Mouse (Mus musculus): Measurements from ENCODE around the gene Zfp982.
"Not testable (repeated sequence)": the region's sequence is repeated elsewhere in the genome, so short reads cannot be mapped to it uniquely, and the experiment has no call there.

Zfp982 gene

GRCm38 (mm10) chr4:147492117-147492516 lies at the start of gene Zfp982:
Zfp982 (plus strand) TSS chr4:147492417.
- in situ Hi-C loops (cut with MboI, MseI) = not testable (repeated sequence)

DNA sequence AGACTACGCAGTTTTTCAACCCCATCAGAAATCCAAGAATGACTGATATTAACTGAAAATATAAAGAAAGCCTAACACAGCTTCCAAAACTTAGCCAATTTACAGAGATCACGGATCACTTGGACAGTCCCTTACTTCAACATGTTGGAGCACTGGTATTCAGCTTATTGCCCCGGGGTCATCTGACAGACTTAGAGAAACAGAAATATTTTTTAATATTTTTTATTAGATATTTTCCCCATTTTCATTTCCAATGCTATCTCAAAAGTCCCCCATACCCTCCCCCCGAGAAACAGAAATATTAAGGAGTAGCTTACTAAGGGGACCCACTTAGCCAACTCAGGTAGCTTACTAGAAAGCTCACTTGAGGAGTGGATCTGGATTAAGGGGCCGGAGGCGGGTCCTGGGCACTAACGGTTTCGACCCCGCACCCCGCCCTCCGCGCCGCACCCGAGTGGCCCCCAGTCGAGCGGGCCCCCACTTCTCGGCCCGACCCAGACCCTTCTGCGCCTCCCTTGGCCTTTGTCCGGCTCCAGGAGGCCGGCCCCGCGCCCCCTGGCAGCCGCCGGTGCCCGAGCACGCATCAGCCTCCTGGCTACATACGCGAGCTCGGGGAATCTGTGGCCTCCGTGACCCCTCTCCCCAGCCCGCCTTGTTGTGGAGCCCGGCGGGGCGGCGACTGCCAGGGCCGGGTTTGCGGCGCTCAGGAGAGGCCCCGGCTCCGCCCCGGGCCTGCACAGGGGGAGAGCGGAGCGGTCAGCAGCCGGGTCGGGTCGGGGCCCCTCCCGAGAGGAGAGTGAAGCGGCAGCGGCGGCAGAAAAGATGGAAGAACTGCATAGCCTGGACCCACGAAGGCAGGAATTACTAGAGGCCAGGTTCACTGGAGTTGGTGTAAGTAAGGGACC lies 49.3 kb upstream of the Zfp982 start:
- in situ Hi-C loops (cut with MboI, MseI) = not testable (repeated sequence)

GRCm38 (mm10) chr4:147443554-147443927 lies 48.7 kb upstream of the Zfp982 start:
- in situ Hi-C loops (cut with MboI, MseI) = not testable (repeated sequence)

- in situ Hi-C loops (cut with MboI, MseI) = not testable (repeated sequence)
Observed at GRCm38 (mm10) chr4:147445371-147445770, 46.8 kb upstream of the Zfp982 start.

DNA sequence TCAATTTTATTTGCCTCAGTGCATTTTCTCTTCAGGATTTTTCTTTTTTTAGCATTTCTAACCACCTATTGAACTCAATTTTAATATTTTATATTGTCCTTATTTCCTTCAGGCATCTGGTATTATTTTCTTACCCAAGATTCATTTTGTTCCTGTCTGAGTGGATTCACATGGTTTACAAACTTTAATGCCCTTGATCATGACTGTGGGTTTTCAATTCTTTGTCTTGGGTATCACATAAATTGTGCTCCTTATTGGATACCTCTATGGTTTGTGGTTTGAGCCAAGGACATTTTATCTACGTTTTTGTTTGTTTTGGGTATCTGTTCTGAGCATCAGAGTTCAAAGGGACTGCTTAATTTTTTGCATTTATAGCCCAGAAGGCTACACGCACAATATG lies 43.9 kb upstream of the Zfp982 start:
- in situ Hi-C loops (cut with MboI, MseI) = no loop called here

GRCm38 (mm10) chr4:147449099-147449581 lies 43.1 kb upstream of the Zfp982 start:
- in situ Hi-C loops (cut with MboI, MseI) = no loop called here

- in situ Hi-C loops (cut with MboI, MseI) = loop anchor here (5.0 kb wide), 1 partner anchor 1178 kb away; no protein-coding TSS in a partner anchor
Observed at GRCm38 (mm10) chr4:147449986-147450385, 42.2 kb upstream of the Zfp982 start.

GRCm38 (mm10) chr4:147467207-147467606 lies 25.0 kb upstream of the Zfp982 start:
- in situ Hi-C loops (cut with MboI, MseI) = not testable (repeated sequence)

DNA sequence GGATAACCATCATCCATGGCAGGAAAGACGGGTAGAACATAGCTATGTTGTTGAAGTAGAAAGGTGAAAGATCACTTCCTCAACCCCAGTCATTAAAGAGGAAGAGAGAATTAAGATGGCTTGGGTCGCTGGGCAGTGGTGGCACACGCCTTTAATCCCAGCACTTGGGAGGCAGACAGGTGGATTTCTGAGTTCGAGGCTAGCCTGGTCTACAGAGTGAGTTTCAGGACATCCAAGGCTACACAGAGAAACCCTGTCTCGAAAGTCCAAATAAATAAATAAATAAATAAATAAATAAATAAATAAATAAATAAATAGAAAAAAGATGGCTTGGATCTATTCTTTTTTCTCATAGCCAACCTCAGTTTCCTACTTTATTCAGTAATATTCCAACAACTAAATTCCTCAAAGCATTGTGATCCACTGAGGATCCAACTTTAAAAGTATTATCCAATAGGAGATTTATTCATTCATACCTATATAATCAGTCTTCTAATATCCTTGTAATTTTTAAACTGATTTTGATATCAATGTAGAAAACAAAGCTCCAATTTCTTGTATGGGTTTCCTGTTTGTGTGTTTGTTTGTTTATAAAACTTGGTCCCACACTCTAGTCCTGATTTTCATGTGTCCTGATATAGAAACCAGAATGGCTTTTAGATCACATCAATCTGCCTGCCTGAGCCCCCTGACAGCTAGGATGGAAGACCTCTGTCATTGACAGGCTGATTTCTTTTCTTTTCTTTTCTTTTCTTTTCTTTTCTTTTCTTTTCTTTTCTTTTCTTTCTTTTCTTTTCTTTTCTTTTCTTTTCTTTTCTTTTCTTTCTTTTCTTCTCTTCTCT lies 6.8 kb downstream of the Zfp982 start:
- in situ Hi-C loops (cut with MboI, MseI) = loop anchor here (5.0 kb wide), 1 partner anchor 1972 kb away; no protein-coding TSS in a partner anchor

DNA sequence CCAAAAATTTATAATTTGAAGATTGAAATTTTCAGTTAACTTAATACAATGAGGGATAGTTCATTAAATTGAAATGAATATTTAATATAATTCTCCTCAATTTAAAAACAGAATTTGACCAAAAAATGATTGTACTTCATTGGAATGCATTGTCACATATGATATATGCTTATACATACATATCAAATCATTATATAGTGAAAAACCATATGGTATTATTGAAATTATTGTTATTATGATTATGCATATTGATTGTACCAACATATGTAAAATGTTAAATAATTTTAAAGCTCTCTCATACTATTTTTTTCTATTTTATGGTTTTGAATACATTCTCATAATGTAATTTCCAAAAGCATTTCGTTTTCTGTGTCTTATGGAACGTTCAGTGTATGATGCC lies 17.0 kb downstream of the Zfp982 start:
- in situ Hi-C loops (cut with MboI, MseI) = loop anchor here (10.0 to 25.0 kb wide), 2 partner anchors 524 to 1647 kb away; partner anchors contain the start of gene Zfp986

- in situ Hi-C loops (cut with MboI, MseI) = loop anchor here (5.0 to 25.0 kb wide), 5 partner anchors 68 to 1962 kb away; partner anchors contain the start of gene Zfp986
Observed at GRCm38 (mm10) chr4:147518981-147519380, 26.8 kb downstream of the Zfp982 start.

DNA sequence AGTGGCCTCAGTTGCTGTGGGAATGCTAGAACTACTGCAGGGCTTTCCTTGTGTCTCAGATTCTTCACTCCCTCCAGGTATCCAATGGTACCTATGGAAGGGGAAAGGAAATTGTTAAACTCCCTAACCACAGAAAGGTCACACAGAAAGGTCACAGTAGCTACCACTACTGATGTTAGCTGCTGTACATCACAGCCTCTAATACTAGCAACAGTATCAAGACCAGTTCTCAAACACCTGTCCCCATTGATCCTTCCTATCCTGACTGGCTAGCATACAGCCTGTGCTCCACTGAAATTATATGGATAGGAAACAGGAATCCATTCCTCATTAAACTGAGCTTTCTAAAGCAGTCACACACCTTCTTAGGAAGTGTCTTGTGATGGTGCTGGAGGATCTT lies 27.9 kb downstream of the Zfp982 start:
- in situ Hi-C loops (cut with MboI, MseI) = loop anchor here (25.0 kb wide), 1 partner anchor 1658 kb away; the partner anchor contains the start of gene Zfp986

GRCm38 (mm10) chr4:147525125-147525524 lies 32.9 kb downstream of the Zfp982 start:
- in situ Hi-C loops (cut with MboI, MseI) = no loop called here

GRCm38 (mm10) chr4:147530366-147530765 lies 38.1 kb downstream of the Zfp982 start:
- in situ Hi-C loops (cut with MboI, MseI) = no loop called here

DNA sequence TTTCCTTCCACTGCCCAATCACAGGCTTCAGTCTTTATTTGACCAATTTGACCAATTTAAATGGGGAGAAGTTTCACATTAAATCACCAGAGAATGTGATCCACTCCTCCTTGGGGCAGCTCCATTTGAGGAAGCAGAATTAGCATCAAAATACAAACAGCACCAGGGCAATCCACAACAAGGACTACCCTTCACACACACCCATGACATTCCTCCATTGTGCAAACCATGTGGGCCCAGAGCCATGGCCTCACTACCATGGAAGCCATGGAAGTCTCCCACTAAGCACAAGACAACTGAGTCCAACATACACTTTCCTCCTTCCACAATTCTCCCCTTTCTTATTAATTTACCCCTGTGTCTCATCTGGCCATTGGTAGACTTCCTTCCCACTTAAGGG lies 43.7 kb downstream of the Zfp982 start:
- in situ Hi-C loops (cut with MboI, MseI) = not testable (repeated sequence)

GRCm38 (mm10) chr4:147537702-147538101 lies 45.5 kb downstream of the Zfp982 start:
- in situ Hi-C loops (cut with MboI, MseI) = no loop called here

GRCm38 (mm10) chr4:147539918-147540317 lies 47.7 kb downstream of the Zfp982 start, which contains the start of gene Gm16503:
Gm16503 (plus strand) TSS chr4:147540218.
- in situ Hi-C loops (cut with MboI, MseI) = not testable (repeated sequence)

DNA sequence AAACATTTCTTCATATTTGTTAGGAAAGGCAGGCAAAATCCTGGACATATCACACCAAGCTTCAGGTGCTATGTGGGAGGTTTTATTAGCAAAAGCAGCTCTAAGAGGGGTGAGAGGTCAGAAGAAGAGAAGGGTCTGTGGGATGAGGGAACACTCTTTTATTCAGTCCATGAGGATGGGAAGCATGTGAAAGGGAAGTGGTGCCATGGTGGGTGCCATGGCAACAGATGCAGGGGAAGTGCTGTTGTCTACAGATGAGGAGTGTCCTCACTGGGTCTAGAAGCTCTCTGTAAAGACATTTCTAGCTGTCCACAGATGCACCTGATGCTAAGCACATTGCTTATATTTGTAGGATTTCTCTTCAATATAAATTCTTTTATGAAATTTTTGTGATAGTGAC lies 48.9 kb downstream of the Zfp982 start:
- in situ Hi-C loops (cut with MboI, MseI) = no loop called here

- in situ Hi-C loops (cut with MboI, MseI) = loop anchor here (25.0 kb wide), 1 partner anchor 741 kb away; no protein-coding TSS in a partner anchor
Observed at GRCm38 (mm10) chr4:147553071-147553470, 60.9 kb downstream of the Zfp982 start, which contains the start of gene Zfp985. Zfp985 (plus strand) TSS chr4:147553277.

- in situ Hi-C loops (cut with MboI, MseI) = loop anchor here (25.0 kb wide), 1 partner anchor 742 kb away; no protein-coding TSS in a partner anchor
Observed at GRCm38 (mm10) chr4:147554361-147554760, 62.1 kb downstream of the Zfp982 start.

DNA sequence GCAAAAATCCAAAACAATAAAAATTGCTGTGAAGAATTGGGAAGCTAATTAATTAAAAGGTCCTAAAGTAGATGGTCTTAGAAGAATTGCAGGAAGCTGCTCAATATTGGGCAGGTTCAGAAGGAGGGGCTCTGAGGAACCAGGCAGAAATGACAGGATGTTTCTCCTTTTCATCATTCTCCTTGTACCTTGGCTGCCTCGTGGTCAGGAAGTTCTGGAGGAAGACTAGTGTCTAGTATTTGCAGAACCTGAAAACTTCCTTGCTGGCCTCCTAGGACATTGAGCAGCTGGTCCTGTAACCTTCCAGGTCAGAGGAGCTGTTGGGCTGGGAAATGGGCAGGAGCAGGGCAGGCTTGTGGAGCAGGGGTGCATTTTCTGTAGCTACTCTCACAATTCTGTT lies 64.7 kb downstream of the Zfp982 start:
- in situ Hi-C loops (cut with MboI, MseI) = loop anchor here (25.0 kb wide), 1 partner anchor 745 kb away; no protein-coding TSS in a partner anchor
